ENCODE assay signal across 8 mouse cellular contexts in the genomic region with DNA sequence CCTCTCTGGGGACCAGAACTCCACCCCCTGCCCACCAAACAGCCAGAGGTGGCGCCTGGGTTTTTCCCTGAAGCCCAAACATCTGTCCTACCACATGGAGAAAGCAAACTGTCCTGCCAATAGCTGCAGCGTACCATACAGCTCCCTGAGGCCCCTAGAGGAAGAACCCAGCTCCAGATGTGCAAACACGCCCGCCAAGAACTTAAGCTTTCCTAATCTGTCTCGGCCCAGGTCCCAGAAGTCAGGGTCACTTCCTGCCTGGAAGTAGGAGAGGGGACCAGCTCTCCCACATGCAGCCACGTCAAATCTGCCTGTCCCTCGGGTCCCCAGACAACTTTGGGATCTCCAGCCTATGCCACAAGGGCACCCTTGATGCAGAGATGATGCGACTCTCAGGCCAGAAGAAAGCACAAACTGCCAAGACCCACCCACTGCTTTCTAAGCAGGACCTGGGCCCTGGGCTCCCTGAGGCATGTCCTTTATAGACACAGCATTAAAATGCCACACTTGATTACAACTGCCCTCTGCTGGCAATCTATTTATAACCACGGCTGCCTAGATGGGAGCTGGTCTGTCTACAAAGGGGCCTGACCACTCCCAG. TPM values are rescaled to one million over a fixed set of nuclear protein-coding genes. Genes with fewer than 3 reads are reported as not detected.
DNase-seq lines count a peak whose midpoint lies in the region; ATAC-seq lines count a peak whose summit lies in the region.

No protein-coding gene starts in this region.

- no peaks in the 10 kb centered on the region for H3K36me3 ChIP-seq in intestine, embryonic 16.5 days (ENCODE audit: control insufficient read depth, insufficient read depth, low read length)
- no peaks in the 10 kb centered on the region for H3K36me3 ChIP-seq in lung, embryonic 16.5 days (ENCODE audit: control insufficient read depth, insufficient read depth, low read length)
- H3K36me3 ChIP-seq in stomach, embryonic 15.5 days: no peaks in the 10 kb centered on the region

- peak; percentile 73 for DNase-seq in urinary bladder, postnatal 14 days (ENCODE audit: low spot score)
- no peak for DNase-seq in urinary bladder, postnatal 10 days (ENCODE audit: low spot score)
- DNase-seq in gastrocnemius, postnatal 36 days: peak; percentile 66 to 68
- no peak for DNase-seq in right cerebral cortex, postnatal 25 days
- DNase-seq in right cerebral cortex, adult 2 months (ENCODE audit: low spot score in 2 of 2): no peak

- WGBS in intestine, embryonic 16.5 days: 26% methylated on average over 9 of the region's 9 CpGs
- 21% methylated on average over 9 of the region's 9 CpGs for WGBS in lung, embryonic 16.5 days
- 20% methylated on average over 9 of the region's 9 CpGs for WGBS in stomach, embryonic 15.5 days

- no peak overlapping the region for H3K4me2 ChIP-seq in intestine, embryonic 16.5 days (ENCODE audit: low read depth, low read length)
- no peak overlapping the region for H3K4me2 ChIP-seq in lung, embryonic 16.5 days (ENCODE audit: low read depth, low read length)
- H3K4me2 ChIP-seq in stomach, embryonic 15.5 days: peak overlapping the region; percentile 95; the same call in 1 of the 2 replicates

- H3K4me1 ChIP-seq in intestine, embryonic 16.5 days (ENCODE audit: control insufficient read depth, insufficient read depth, low read length): peaks cover 35% of the 10 kb centered on the region
- peaks cover 23% of the 10 kb centered on the region for H3K4me1 ChIP-seq in lung, embryonic 16.5 days (replicated peaks; ENCODE audit: control insufficient read depth, insufficient read depth, low read length)
- peaks cover 45% of the 10 kb centered on the region for H3K4me1 ChIP-seq in stomach, embryonic 15.5 days

- H3K27ac ChIP-seq in intestine, embryonic 16.5 days (ENCODE audit: low read length): peak overlapping the region; percentile 86
- peak overlapping the region; percentile 90 for H3K27ac ChIP-seq in lung, embryonic 16.5 days (ENCODE audit: low read length)
- H3K27ac ChIP-seq in stomach, embryonic 15.5 days: peak overlapping the region; percentile 82

- intact Hi-C loops in gastrocnemius, postnatal 36 days (cut with DNase I): loop anchor here (2.0 kb wide), 1 partner anchor 56 kb away; no protein-coding TSS in a partner anchor

- no peak overlapping the region for H3K4me3 ChIP-seq in intestine, embryonic 16.5 days (ENCODE audit: low read length)
- no peak overlapping the region for H3K4me3 ChIP-seq in lung, embryonic 16.5 days (ENCODE audit: low read length)
- H3K4me3 ChIP-seq in stomach, embryonic 15.5 days (replicated peaks): no peak overlapping the region

- peak; percentile 43 for ATAC-seq in intestine, embryonic 16.5 days
- peak; percentile 67 for ATAC-seq in lung, embryonic 16.5 days (ENCODE audit: low read depth)
- peak; percentile 23; the same call in 1 of the 2 replicates for ATAC-seq in stomach, embryonic 15.5 days (ENCODE audit: insufficient read depth, low FRiP score, low read depth)

- peak overlapping the region; percentile 6; the same call in 1 of the 2 replicates for H3K9ac ChIP-seq in intestine, embryonic 16.5 days (ENCODE audit: low read depth, low read length)
- no peak overlapping the region for H3K9ac ChIP-seq in lung, embryonic 16.5 days (ENCODE audit: low read length)
- H3K9ac ChIP-seq in stomach, embryonic 15.5 days: no peak overlapping the region

- H3K27me3 ChIP-seq in intestine, embryonic 16.5 days (replicated peaks; ENCODE audit: control insufficient read depth, insufficient read depth, low read length): peaks cover 12% of the 10 kb centered on the region
- peaks cover 3% of the 10 kb centered on the region for H3K27me3 ChIP-seq in lung, embryonic 16.5 days (ENCODE audit: control insufficient read depth, insufficient read depth, low read depth, low read length)
- peaks cover 17% of the 10 kb centered on the region; the same call in 1 of the 2 replicates for H3K27me3 ChIP-seq in stomach, embryonic 15.5 days (replicated peaks)

- no peaks in the 10 kb centered on the region for H3K9me3 ChIP-seq in intestine, embryonic 16.5 days (ENCODE audit: control insufficient read depth, low read length)
- H3K9me3 ChIP-seq in lung, embryonic 16.5 days (ENCODE audit: control insufficient read depth, low read length): no peaks in the 10 kb centered on the region
- H3K9me3 ChIP-seq in stomach, embryonic 15.5 days: no peaks in the 10 kb centered on the region

RNA-seq across cellular contexts. Expression of gene Gpr153, which starts 1.5 kb away (rescaled TPM):
- total RNA-seq in gastrocnemius, postnatal 36 days (2021): 1 to 10 TPM; 7.1 to 8.0 TPM
- polyA plus RNA-seq in intestine, embryonic 16.5 days (2015; fragmentation: Nextera tagmentation; extraction: Ambion mirVana): 3.4 and 4.7 TPM in 2 replicates
- polyA plus RNA-seq in lung, embryonic 16.5 days (2015; fragmentation: Nextera tagmentation; extraction: Ambion mirVana): 8.3 and 8.5 TPM in 2 replicates
- polyA plus RNA-seq in stomach, embryonic 15.5 days (2015; fragmentation: Nextera tagmentation; extraction: Ambion mirVana): 12.9 and 13.5 TPM in 2 replicates

RNA-seq across cellular contexts. Expression of gene Hes3, which starts 18.9 kb away (rescaled TPM):
- not detected for total RNA-seq in gastrocnemius, postnatal 36 days (2021)
- not detected in 2 replicates for polyA plus RNA-seq in intestine, embryonic 16.5 days (2015; fragmentation: Nextera tagmentation; extraction: Ambion mirVana)
- polyA plus RNA-seq in lung, embryonic 16.5 days (2015; fragmentation: Nextera tagmentation; extraction: Ambion mirVana): not detected in 2 replicates
- polyA plus RNA-seq in stomach, embryonic 15.5 days (2015; fragmentation: Nextera tagmentation; extraction: Ambion mirVana): 0.09 TPM in 1 of 2 replicates, not detected in the other

RNA-seq across cellular contexts. Expression of gene Icmt, which starts 24.5 kb away (rescaled TPM):
- total RNA-seq in gastrocnemius, postnatal 36 days (2021): 10 to 100 TPM; 14.4 to 17.3 TPM
- polyA plus RNA-seq in intestine, embryonic 16.5 days (2015; fragmentation: Nextera tagmentation; extraction: Ambion mirVana): 13.7 and 15.4 TPM in 2 replicates
- polyA plus RNA-seq in lung, embryonic 16.5 days (2015; fragmentation: Nextera tagmentation; extraction: Ambion mirVana): 21.7 and 24.0 TPM in 2 replicates
- polyA plus RNA-seq in stomach, embryonic 15.5 days (2015; fragmentation: Nextera tagmentation; extraction: Ambion mirVana): 19.1 and 21.4 TPM in 2 replicates

RNA-seq across cellular contexts. Expression of gene Rnf207, which starts 46.2 kb away (rescaled TPM):
- total RNA-seq in gastrocnemius, postnatal 36 days (2021): not detected
- 1.5 and 1.8 TPM in 2 replicates for polyA plus RNA-seq in intestine, embryonic 16.5 days (2015; fragmentation: Nextera tagmentation; extraction: Ambion mirVana)
- 2.5 and 2.7 TPM in 2 replicates for polyA plus RNA-seq in lung, embryonic 16.5 days (2015; fragmentation: Nextera tagmentation; extraction: Ambion mirVana)
- polyA plus RNA-seq in stomach, embryonic 15.5 days (2015; fragmentation: Nextera tagmentation; extraction: Ambion mirVana): 1.0 TPM in 2 replicates

RNA-seq across cellular contexts. Expression of gene Rpl22, which starts 53.0 kb away (rescaled TPM):
- 100 to 1,000 TPM; 165 to 223 TPM for total RNA-seq in gastrocnemius, postnatal 36 days (2021)
- polyA plus RNA-seq in intestine, embryonic 16.5 days (2015; fragmentation: Nextera tagmentation; extraction: Ambion mirVana): 281 and 323 TPM in 2 replicates
- 361 and 378 TPM in 2 replicates for polyA plus RNA-seq in lung, embryonic 16.5 days (2015; fragmentation: Nextera tagmentation; extraction: Ambion mirVana)
- polyA plus RNA-seq in stomach, embryonic 15.5 days (2015; fragmentation: Nextera tagmentation; extraction: Ambion mirVana): 372 and 377 TPM in 2 replicates

Comparison
In these comparisons a context has a peak if more than half of its experiments do, and no peak if none do; other contexts are left out.
1. DNase-seq: peak in urinary bladder, postnatal 14 days (single experiment) and gastrocnemius, postnatal 36 days (2 of 2); none in urinary bladder, postnatal 10 days (single experiment), right cerebral cortex, postnatal 25 days (single experiment) and right cerebral cortex, adult 2 months (0 of 2).
2. Peak in every context shown above with its lines, with median percentiles within 50 percentile points of each other: ATAC-seq and H3K27ac ChIP-seq.